23 mouse cellular contexts compared by ENCODE assay signal in genomic region chr12:13883317-13883716, GRCm38 (mm10).
"Had no signal": no experiment of that assay in that cellular context is flagged by ENCODE, and none has a peak within 500 bp of the region (broad histone marks: within the 10 kb centered on the region; RNA-seq: fewer than 3 reads in every experiment).

No protein-coding gene starts in this region.

- H3K4me2 ChIP-seq: kidney, embryonic 15.5 days; limb, embryonic 13.5 days; liver, embryonic 12.5 days; liver, embryonic 15.5 days; lung, embryonic 15.5 days; midbrain, embryonic 11.5 days; neural tube, embryonic 13.5 days had no signal

- H3K4me3 ChIP-seq: kidney, embryonic 15.5 days; left cerebral cortex, adult 2 months; limb, embryonic 10.5 days; limb, embryonic 13.5 days; liver, embryonic 12.5 days; liver, embryonic 15.5 days; lung, embryonic 15.5 days; myocyte; neural tube, embryonic 13.5 days had no signal

- H3K4me1 ChIP-seq: kidney, embryonic 15.5 days; limb, embryonic 10.5 days; limb, embryonic 13.5 days; liver, embryonic 12.5 days; liver, embryonic 15.5 days; lung, embryonic 15.5 days; neural tube, embryonic 13.5 days had no signal

- H3K9me3 ChIP-seq: kidney, embryonic 15.5 days; limb, embryonic 10.5 days; limb, embryonic 13.5 days; liver, embryonic 12.5 days; liver, embryonic 15.5 days; lung, embryonic 15.5 days; neural tube, embryonic 13.5 days had no signal

- H3K27ac ChIP-seq: kidney, embryonic 15.5 days; left cerebral cortex, adult 2 months; limb, embryonic 10.5 days; limb, embryonic 13.5 days; liver, embryonic 12.5 days; liver, embryonic 15.5 days; lung, embryonic 15.5 days; neural tube, embryonic 13.5 days had no signal

- H3K36me3 ChIP-seq: kidney, embryonic 15.5 days; limb, embryonic 10.5 days; limb, embryonic 13.5 days; liver, embryonic 12.5 days; liver, embryonic 15.5 days; lung, embryonic 15.5 days; neural tube, embryonic 13.5 days had no signal

- H3K9ac ChIP-seq: kidney, embryonic 15.5 days; limb, embryonic 13.5 days; liver, embryonic 12.5 days; liver, embryonic 15.5 days; lung, embryonic 15.5 days; neural tube, embryonic 13.5 days had no signal

- ATAC-seq: liver, embryonic 12.5 days; midbrain, embryonic 16.5 days had no signal

- DNase-seq: kidney, adult 8-10 months; kidney, postnatal 10 days; kidney, postnatal 36 days; layer of hippocampus, postnatal 36 days; liver; lung, adult 18-20 months; lung, postnatal 14 days; lung, postnatal 4 days; right cerebral cortex, adult 18-20 months; right cerebral cortex, postnatal 25 days; thymus, adult 18-20 months; thymus, postnatal 36 days had no signal

- H3K27me3 ChIP-seq: kidney, embryonic 15.5 days; limb, embryonic 13.5 days; liver, embryonic 12.5 days; liver, embryonic 15.5 days; lung, embryonic 15.5 days; neural tube, embryonic 13.5 days had no signal
